Mouse (Mus musculus): Measurements from ENCODE around the gene Scn8a.
"Not testable (repeated sequence)": the region's sequence is repeated elsewhere in the genome, so short reads cannot be mapped to it uniquely, and the experiment has no call there.

Scn8a gene

DNA sequence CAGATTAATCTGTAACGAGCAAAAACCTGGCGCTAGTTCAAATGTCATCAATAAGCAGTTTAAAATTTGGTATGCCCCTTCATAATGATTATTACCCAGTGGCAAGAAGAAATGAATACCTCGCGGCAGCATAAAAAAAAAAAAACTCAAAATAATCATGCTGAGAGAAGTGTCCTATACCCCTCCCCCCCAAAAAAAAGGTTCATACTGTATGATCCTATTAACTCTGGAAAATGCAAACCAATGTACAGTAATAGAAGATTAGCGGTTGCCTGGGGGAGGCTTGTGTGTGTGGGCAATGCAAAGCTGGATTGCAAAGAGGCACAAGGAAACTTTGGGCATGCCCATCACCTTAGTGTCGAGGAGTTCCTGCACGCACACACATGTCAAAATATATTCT is at the start of gene Scn8a:
Gene Scn8a, plus strand, starts transcription at position 301 of the 400 bp plus-strand sequence.
- no peak for DNase-seq (ENCODE audit: low read depth in 2 of 2, low spot score in 2 of 2)

DNA sequence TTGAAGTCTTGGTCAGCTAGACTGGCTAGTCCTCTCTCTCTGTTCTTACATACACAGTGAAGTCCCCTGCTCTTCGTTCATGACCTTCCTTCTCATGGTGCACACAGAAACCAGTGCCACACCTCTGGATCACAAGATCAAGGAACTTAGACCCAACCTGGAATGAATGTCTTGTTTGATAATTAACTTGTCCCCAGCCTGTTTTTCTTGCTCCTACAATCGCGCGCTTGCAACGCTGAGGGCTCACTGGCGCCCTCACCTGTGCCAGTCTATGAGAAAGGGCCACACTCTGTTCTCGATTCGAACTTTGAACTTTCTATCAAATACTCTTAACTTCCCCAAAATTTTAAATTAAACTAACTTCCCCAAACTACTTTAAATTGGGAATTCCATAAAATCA is 47.8 kb upstream of the Scn8a start:
- DNase-seq (ENCODE audit: low read depth in 2 of 2, low spot score in 2 of 2) = no peak

DNA sequence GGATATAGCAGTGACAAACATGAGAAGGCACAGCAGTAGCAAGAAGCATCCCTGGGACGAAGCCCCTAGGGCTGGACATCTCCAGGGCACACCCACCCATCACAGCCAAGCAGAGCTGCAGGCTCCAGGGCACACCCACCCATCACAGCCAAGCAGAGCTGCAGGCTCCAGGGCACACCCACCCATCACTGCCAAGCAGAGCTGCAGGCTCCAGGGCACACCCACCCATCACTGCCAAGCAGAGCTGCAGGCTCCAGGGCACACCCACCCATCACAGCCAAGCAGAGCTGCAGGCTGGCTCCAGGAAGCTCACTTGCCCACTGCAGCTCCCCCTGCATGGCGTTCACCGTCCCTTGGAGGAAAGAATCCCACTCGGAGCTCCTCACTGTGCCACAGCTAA is 47.3 kb upstream of the Scn8a start:
- DNase-seq (ENCODE audit: low read depth in 2 of 2, low spot score in 2 of 2) = not testable (repeated sequence)

GRCm38 (mm10) chr15:100825249-100825856 is 44.3 kb upstream of the Scn8a start:
- no peak for DNase-seq (ENCODE audit: low read depth in 2 of 2, low spot score in 2 of 2)

DNA sequence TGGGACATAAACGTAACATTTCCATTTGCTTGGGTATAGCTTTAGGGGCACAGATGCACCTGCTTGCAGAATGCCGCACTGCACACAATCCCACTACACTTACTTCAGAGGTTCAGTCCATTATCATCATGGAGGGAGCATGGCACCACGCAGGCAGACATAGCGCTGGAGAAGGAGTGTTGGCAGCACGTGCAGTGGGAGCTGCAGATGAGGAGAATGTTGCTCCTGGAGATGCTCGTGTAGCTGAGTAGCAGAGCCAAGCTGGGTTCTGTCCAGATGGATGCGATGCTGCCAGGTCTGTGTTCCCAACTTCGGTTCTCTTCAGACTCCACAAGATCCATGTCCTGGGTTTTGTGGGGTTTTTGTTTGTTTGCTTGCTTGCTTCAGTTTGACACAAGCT is 43.6 kb upstream of the Scn8a start:
- DNase-seq (ENCODE audit: low read depth in 2 of 2, low spot score in 2 of 2) = no peak

DNA sequence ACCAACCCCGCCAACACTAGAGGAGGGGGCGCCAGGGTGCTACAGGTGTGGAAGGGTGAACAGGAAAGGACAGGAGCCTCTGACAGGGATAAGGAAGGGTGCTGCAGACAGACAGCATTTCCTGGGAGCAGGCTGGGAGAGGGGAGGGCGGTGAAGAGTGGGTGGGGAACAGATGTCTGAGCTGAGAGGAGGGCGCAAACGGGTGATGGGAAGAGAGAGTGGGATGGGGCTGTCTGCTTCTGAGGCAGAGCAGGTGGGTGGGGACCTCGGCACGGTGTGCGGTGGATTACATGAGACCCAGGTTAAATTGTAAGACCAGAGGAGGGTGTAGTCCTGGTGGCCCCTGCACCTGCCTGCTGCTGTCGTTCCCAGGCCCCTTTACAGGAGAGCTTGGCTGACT is 39.9 kb upstream of the Scn8a start:
- no peak for DNase-seq (ENCODE audit: low read depth in 2 of 2, low spot score in 2 of 2)

GRCm38 (mm10) chr15:100830682-100831081 is 39.0 kb upstream of the Scn8a start:
- DNase-seq (ENCODE audit: low read depth in 2 of 2, low spot score in 2 of 2) = peak in 1 of 2 experiments; percentile 43

DNA sequence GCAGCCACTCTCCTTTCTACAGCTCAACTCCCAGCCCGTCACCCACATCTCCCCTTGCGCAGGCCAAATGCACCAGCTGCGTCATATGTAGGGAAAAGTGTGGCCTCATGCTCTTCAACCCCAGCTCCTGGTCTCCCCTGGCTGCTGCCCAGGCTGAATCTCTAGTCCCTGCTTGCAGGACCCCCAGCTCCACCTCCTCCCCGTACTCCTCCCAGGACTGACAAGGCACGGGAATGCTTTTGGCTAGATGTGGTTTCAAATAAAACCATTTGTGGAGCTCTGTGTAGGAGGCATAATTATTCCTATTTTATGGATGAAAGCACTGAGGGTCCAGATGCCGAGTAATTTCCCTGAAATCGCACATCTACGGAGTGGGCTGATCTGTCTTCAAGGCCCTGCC is 37.5 kb upstream of the Scn8a start:
- no peak for DNase-seq (ENCODE audit: low read depth in 2 of 2, low spot score in 2 of 2)

DNA sequence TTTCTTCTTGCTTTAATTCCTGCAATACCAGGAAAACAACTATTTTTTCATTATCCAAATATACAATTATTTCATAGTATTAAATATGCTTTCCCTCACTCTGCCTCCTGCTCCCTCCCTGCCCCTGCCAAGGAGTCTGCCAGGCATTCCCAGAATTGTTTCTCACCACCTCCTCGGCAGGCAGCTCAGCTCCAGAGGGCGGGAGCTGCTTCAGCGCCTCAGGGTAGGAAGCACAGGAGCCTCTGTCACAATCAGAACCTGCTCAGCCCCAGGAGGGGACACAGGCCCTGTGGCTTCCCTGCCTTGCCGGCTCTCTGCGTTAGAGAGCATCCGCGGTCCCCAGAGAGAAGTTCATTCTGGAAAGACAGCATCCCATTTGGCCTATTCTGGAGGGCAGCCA is 36.9 kb upstream of the Scn8a start:
- DNase-seq (ENCODE audit: low read depth in 2 of 2, low spot score in 2 of 2) = no peak

- no peak for DNase-seq (ENCODE audit: low read depth in 2 of 2, low spot score in 2 of 2)
Measured at GRCm38 (mm10) chr15:100836729-100837128, 32.9 kb upstream of the Scn8a start.

GRCm38 (mm10) chr15:100838607-100839207 is 31.0 kb upstream of the Scn8a start:
- peak; percentile 15 to 18 for DNase-seq (ENCODE audit: low read depth in 2 of 2, low spot score in 2 of 2)

DNA sequence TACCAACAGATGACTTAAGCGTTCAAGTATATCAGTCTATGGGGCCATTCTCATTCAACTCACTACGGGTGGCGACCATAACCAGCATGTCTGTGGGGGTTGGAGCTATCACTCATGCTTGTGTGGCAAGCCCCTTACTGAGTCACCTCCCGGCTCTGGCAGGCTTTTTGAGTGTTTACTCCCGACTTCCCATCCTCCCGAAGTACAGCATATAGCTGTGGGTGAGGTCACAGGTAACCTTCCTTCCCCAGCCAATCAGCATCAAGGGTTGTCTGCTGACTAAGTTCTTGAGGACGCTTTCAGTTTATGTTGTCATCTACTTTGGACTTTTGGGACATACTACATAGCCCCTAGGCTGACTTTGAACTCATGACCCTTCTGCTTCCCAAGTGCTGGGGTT is 25.3 kb upstream of the Scn8a start:
- DNase-seq (ENCODE audit: low read depth in 2 of 2, low spot score in 2 of 2) = no peak

- peak; percentile 44 to 64 for DNase-seq (ENCODE audit: low read depth in 2 of 2, low spot score in 2 of 2)
Measured at GRCm38 (mm10) chr15:100845049-100845879, 24.4 kb upstream of the Scn8a start.

- DNase-seq (ENCODE audit: low read depth in 2 of 2, low spot score in 2 of 2) = no peak
Measured at GRCm38 (mm10) chr15:100847193-100847592, 22.5 kb upstream of the Scn8a start.

- no peak for DNase-seq (ENCODE audit: low read depth in 2 of 2, low spot score in 2 of 2)
Measured at GRCm38 (mm10) chr15:100857586-100857985, 12.1 kb upstream of the Scn8a start.

GRCm38 (mm10) chr15:100860856-100861255 is 8.8 kb upstream of the Scn8a start:
- DNase-seq (ENCODE audit: low read depth in 2 of 2, low spot score in 2 of 2) = no peak

DNA sequence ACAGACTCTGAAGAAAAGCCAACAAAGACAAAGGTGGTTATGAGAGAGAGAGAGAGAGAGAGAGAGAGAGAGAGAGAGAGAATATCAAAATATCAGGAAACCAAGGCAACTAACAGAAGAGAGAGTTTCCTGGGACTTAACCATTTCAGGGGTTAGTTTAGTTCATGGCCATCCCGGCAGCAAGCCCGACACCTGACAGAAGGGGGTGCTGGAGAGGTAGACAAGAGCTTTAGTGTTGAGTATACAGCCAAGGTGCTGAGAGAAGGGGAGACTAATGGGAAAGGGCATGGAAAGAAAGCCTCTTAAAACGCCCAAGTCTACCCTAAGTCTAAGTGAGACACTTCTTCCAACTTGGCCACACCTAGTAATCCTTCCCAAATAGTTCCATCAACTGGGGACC is 4.1 kb upstream of the Scn8a start:
- DNase-seq (ENCODE audit: low read depth in 2 of 2, low spot score in 2 of 2) = no peak

DNA sequence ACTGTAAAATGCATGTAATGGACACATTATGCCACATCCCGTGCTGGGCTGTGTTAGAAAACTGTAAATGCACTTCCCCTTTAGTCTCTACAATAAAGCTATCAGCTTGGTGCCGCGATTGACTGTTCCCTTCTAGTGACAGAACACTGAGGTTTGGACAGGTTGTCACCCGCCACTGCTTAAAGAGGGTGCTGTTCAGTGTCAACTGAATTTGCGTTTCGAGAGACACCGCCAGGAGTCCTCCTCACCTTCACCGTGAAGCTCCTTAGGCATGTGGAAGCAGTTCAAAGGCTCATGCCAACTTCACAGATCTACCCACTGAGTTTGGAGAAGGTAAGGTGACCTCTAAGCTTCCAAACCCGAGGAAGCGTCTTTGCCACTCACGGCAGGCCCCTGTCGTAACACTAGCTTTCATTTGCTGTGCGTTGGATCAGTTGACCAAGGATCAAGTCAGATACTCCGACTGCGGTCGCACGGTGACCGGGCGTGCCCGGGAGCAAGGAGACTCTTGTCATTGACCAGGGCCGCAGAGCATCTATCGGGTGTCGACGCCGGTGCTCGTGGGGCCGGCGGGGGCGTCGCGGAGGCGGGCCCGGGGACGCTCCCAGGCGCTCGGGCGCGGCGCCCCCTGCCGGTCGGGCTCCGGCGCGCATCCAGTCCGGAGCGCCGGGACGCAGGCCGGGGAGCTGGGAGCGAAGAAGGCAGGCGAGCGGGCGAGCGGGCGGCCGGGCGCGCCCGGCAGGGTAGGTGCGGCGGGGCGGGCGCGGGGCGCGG is 530 bp downstream of the Scn8a start:
- DNase-seq (ENCODE audit: low read depth in 2 of 2, low spot score in 2 of 2) = peak in 1 of 2 experiments; percentile 21

DNA sequence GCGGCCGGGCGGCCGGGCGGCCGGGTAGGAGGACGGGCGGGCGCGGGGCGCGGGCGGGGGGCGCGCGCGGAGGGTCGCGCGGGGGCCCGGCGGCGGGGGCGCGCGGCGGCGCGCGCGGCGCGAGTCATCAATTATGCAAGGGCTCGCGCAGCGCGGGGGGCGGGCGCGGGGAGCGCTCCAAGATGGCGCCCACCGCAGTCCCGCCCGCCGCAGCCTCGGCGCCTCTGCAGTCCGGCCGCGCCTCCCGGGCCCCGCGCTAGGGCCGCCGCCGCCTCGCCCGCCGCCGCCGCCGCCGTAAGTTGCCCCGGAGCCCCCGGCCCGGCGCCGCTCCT is 1.1 kb downstream of the Scn8a start:
- no peak for DNase-seq (ENCODE audit: low read depth in 2 of 2, low spot score in 2 of 2)

- DNase-seq (ENCODE audit: low read depth in 2 of 2, low spot score in 2 of 2) = no peak
Measured at GRCm38 (mm10) chr15:100871107-100872011, 1.7 kb downstream of the Scn8a start.

DNA sequence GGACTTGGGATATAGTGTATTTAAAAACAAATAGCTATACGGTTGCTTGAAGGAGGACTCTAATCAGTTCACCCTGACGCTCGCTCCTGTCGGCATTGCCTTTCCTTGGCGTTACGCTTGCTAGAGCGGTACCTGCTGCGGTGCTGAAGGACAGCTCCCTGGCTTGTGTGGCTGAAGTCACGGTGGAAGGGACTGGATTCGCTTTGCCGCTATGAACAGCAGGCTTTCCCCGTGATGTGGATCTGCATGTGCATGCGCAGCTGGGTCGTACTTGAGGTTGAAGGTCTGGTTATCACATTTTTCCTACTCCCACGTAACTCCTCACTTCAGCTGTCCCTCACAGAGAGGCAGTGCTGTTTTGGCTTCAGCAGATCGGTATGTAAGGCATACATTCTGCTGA is 3.5 kb downstream of the Scn8a start:
- DNase-seq (ENCODE audit: low read depth in 2 of 2, low spot score in 2 of 2) = peak; percentile 60 to 62
